Mouse (Mus musculus): ENCODE measurements around the gene Senp3. TPM values are rescaled to one million over a fixed set of nuclear protein-coding genes. Genes with fewer than 3 reads are reported as not detected.

The Senp3 gene
- total and polyA plus RNA-seq, 3 experiments: 111 to 125 (median 111) TPM

DNA sequence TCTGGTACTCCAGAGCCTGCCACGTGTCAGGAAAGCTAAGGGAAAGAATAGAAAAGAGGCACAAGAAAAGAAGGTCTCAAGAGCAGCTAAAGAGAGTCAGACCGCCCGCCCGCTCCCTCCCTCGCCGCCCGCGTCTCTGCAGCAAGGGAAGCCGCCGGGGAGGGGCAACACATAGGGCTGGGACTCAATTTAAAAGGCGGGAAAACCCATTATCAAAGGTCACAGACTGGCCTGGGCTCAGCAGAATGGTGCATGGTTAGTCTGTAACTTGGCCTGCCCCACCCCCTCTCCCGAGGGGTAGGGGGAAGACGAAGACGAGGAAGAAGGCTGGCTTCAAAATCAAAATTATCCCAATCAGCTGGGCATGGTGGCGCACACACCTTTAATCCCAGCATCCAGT lies 36.8 kb upstream of the Senp3 start:
- TF ChIP-seq TAL1 (conservative IDR thresholded peaks at IDR 0.05; ENCODE audit: low read depth, low read length) (no peak), POLR2AphosphoS5 (IDR thresholded peaks at IDR 0.05; ENCODE audit: insufficient replicate concordance, low read depth, low read length) (no peak), CTCF (IDR thresholded peaks at IDR 0.05; ENCODE audit: low read depth, low read length) (no peak), GATA2 (IDR thresholded peaks at IDR 0.05; ENCODE audit: borderline replicate concordance, low read depth, low read length) (no peak), GATA1 (IDR thresholded peaks at IDR 0.05; ENCODE audit: borderline replicate concordance, low read length) (no peak)
- ATAC-seq (ENCODE audit: extremely low read depth, insufficient number of reproducible peaks, low FRiP score, poor library complexity, severe bottlenecking): no peak
- Histone ChIP-seq H3K4me1 (ENCODE audit: insufficient read depth, low read depth, low read length) (peaks cover 42% of the 10 kb centered on the region), H3K36me3 (replicated peaks) (no peaks in the 10 kb centered on the region), H3K27me3 (ENCODE audit: insufficient read depth, low read length) (peaks cover 14% of the 10 kb centered on the region), H3K9me3 (replicated peaks) (no peaks in the 10 kb centered on the region), H3K4me3 (ENCODE audit: low read depth, low read length) (peak overlapping the region; percentile 44; the same call in 1 of the 2 replicates)
- DNase-seq (ENCODE audit: low spot score): peak; percentile 32

GRCm38 (mm10) chr11:69716953-69717352 lies 35.1 kb upstream of the Senp3 start:
- Histone ChIP-seq H3K36me3 (replicated peaks) (no peaks in the 10 kb centered on the region), H3K27me3 (ENCODE audit: insufficient read depth, low read length) (peaks cover 14% of the 10 kb centered on the region), H3K4me3 (ENCODE audit: low read depth, low read length) (no peak overlapping the region), H3K9me3 (replicated peaks) (no peaks in the 10 kb centered on the region), H3K4me1 (ENCODE audit: insufficient read depth, low read depth, low read length) (peaks cover 39% of the 10 kb centered on the region)
- DNase-seq (ENCODE audit: low spot score): no peak
- TF ChIP-seq GATA1 (IDR thresholded peaks at IDR 0.05; ENCODE audit: borderline replicate concordance, low read length): no peak
- TF ChIP-seq TAL1 (conservative IDR thresholded peaks at IDR 0.05; ENCODE audit: low read depth, low read length): no peak
- no peak for TF ChIP-seq POLR2AphosphoS5 (IDR thresholded peaks at IDR 0.05; ENCODE audit: insufficient replicate concordance, low read depth, low read length)
- TF ChIP-seq GATA2 (IDR thresholded peaks at IDR 0.05; ENCODE audit: borderline replicate concordance, low read depth, low read length): no peak
- no peak for TF ChIP-seq CTCF (IDR thresholded peaks at IDR 0.05; ENCODE audit: low read depth, low read length)
- no peak for ATAC-seq (ENCODE audit: extremely low read depth, insufficient number of reproducible peaks, low FRiP score, poor library complexity, severe bottlenecking)

DNA sequence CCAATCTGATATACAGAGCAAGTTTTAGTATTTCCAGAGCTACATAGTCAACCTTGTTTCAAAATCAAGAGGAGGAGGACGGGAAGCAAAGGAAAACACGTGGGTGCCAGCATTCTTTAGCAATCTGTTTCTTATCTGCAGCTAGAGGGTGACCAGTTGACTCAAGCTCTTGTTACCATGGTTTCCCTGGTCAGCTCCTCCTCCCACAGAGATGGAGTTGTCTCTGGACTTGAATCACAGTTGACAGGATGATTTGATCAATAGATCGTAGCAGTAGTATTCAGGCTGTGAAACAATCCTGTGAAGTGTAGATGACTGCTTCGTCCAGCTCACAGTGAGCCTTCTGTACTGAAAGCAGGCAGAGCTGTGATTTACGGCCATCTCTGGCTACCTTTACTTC lies 34.0 kb upstream of the Senp3 start:
- TF ChIP-seq GATA2 (IDR thresholded peaks at IDR 0.05; ENCODE audit: borderline replicate concordance, low read depth, low read length) (no peak), CTCF (IDR thresholded peaks at IDR 0.05; ENCODE audit: low read depth, low read length) (no peak), GATA1 (IDR thresholded peaks at IDR 0.05; ENCODE audit: borderline replicate concordance, low read length) (no peak), TAL1 (conservative IDR thresholded peaks at IDR 0.05; ENCODE audit: low read depth, low read length) (no peak), POLR2AphosphoS5 (IDR thresholded peaks at IDR 0.05; ENCODE audit: insufficient replicate concordance, low read depth, low read length) (no peak)
- Histone ChIP-seq H3K9me3 (replicated peaks) (no peaks in the 10 kb centered on the region), H3K4me3 (ENCODE audit: low read depth, low read length) (no peak overlapping the region), H3K27me3 (ENCODE audit: insufficient read depth, low read length) (peaks cover 14% of the 10 kb centered on the region), H3K36me3 (replicated peaks) (no peaks in the 10 kb centered on the region), H3K4me1 (ENCODE audit: insufficient read depth, low read depth, low read length) (peaks cover 35% of the 10 kb centered on the region)
- no peak for DNase-seq (ENCODE audit: low spot score)
- no peak for ATAC-seq (ENCODE audit: extremely low read depth, insufficient number of reproducible peaks, low FRiP score, poor library complexity, severe bottlenecking)

DNA sequence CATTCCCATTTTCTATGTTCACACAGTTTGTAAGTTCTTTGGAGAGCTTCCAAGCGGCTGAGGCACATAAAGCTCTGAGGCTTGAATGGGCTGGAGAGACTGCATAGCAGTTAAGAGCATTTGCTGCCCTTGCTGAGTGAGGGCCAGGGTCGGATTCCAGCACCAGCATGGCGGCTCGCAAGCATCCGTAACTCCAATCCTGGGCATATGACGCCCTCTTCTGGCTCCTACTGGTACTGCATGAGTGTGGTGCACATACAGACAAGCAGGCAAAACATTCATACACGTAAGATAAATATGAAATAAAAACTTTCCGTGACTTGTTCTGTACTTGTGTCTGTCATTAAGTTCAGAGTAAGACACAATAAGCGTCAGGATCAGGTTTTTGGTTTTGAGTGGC lies 33.6 kb upstream of the Senp3 start:
- H3K4me3 ChIP-seq (ENCODE audit: low read depth, low read length): no peak overlapping the region
- peaks cover 14% of the 10 kb centered on the region for H3K27me3 ChIP-seq (ENCODE audit: insufficient read depth, low read length)
- peaks cover 31% of the 10 kb centered on the region for H3K4me1 ChIP-seq (ENCODE audit: insufficient read depth, low read depth, low read length)
- ATAC-seq (ENCODE audit: extremely low read depth, insufficient number of reproducible peaks, low FRiP score, poor library complexity, severe bottlenecking) (no peak), DNase-seq (ENCODE audit: low spot score) (no peak)
- no peaks in the 10 kb centered on the region for H3K9me3 ChIP-seq (replicated peaks)
- TF ChIP-seq TAL1 (conservative IDR thresholded peaks at IDR 0.05; ENCODE audit: low read depth, low read length) (no peak), GATA1 (IDR thresholded peaks at IDR 0.05; ENCODE audit: borderline replicate concordance, low read length) (no peak), CTCF (IDR thresholded peaks at IDR 0.05; ENCODE audit: low read depth, low read length) (peak; percentile 57), GATA2 (IDR thresholded peaks at IDR 0.05; ENCODE audit: borderline replicate concordance, low read depth, low read length) (no peak)
- no peaks in the 10 kb centered on the region for H3K36me3 ChIP-seq (replicated peaks)

GRCm38 (mm10) chr11:69714636-69715329 lies 32.9 kb upstream of the Senp3 start:
- peaks cover 27% of the 10 kb centered on the region for H3K4me1 ChIP-seq (ENCODE audit: insufficient read depth, low read depth, low read length)
- peaks cover 12% of the 10 kb centered on the region for H3K27me3 ChIP-seq (ENCODE audit: insufficient read depth, low read length)
- no peak for TF ChIP-seq POLR2AphosphoS5 (IDR thresholded peaks at IDR 0.05; ENCODE audit: insufficient replicate concordance, low read depth, low read length)
- TF ChIP-seq GATA1 (IDR thresholded peaks at IDR 0.05; ENCODE audit: borderline replicate concordance, low read length): no peak
- TF ChIP-seq TAL1 (conservative IDR thresholded peaks at IDR 0.05; ENCODE audit: low read depth, low read length): no peak
- no peak for TF ChIP-seq GATA2 (IDR thresholded peaks at IDR 0.05; ENCODE audit: borderline replicate concordance, low read depth, low read length)
- TF ChIP-seq CTCF (IDR thresholded peaks at IDR 0.05; ENCODE audit: low read depth, low read length): no peak
- no peak overlapping the region; the same call in 1 of the 2 replicates for H3K4me3 ChIP-seq (ENCODE audit: low read depth, low read length)
- no peaks in the 10 kb centered on the region for H3K36me3 ChIP-seq (replicated peaks)
- H3K9me3 ChIP-seq (replicated peaks): no peaks in the 10 kb centered on the region
- ATAC-seq (ENCODE audit: extremely low read depth, insufficient number of reproducible peaks, low FRiP score, poor library complexity, severe bottlenecking) (no peak), DNase-seq (ENCODE audit: low spot score) (no peak)

DNA sequence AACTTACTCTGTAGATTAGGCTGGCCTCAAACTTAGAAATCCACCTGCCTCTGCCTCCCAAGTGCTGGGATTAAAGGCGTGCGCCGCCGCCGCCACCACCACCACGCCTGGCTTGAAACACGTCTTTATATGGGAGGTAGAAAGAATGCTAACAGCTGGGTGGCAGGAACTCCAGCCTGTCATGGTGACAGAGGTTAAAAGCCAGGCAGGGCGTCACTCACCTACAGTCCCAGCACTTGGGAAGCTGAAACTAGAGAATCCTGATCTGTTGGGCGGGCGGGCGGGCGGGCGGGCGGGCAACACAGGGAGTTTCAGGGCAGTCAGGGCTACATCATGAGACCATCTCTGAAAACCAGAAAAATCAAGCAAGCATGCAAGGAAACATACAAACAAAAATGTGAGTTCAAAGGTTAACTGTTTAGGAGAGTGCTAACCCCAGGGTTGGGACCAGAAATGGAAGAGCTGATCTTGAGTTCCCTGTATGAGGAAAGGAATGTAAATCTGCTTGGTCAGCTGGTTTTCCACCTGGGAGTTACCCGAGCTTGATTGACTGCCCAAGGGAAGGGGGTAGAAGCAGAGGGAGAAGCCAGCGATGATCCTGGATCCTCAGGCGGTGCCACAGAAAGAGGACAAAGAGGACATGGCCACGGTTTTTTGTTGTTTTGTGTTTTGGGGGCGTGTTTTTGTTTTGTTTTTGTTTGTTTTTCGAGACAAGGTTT lies 31.2 kb upstream of the Senp3 start:
- Histone ChIP-seq H3K9me3 (replicated peaks) (no peaks in the 10 kb centered on the region), H3K4me3 (ENCODE audit: low read depth, low read length) (no peak overlapping the region), H3K4me1 (ENCODE audit: insufficient read depth, low read depth, low read length) (peaks cover 23% of the 10 kb centered on the region), H3K27me3 (ENCODE audit: insufficient read depth, low read length) (peaks cover 19% of the 10 kb centered on the region), H3K36me3 (replicated peaks) (no peaks in the 10 kb centered on the region)
- DNase-seq (ENCODE audit: low spot score) (no peak), ATAC-seq (ENCODE audit: extremely low read depth, insufficient number of reproducible peaks, low FRiP score, poor library complexity, severe bottlenecking) (no peak)
- no peak for TF ChIP-seq GATA1 (IDR thresholded peaks at IDR 0.05; ENCODE audit: borderline replicate concordance, low read length)
- TF ChIP-seq GATA2 (IDR thresholded peaks at IDR 0.05; ENCODE audit: borderline replicate concordance, low read depth, low read length): no peak
- no peak for TF ChIP-seq POLR2AphosphoS5 (IDR thresholded peaks at IDR 0.05; ENCODE audit: insufficient replicate concordance, low read depth, low read length)
- TF ChIP-seq CTCF (IDR thresholded peaks at IDR 0.05; ENCODE audit: low read depth, low read length): no peak
- no peak for TF ChIP-seq TAL1 (conservative IDR thresholded peaks at IDR 0.05; ENCODE audit: low read depth, low read length)

Measured in G1E (cell line).